Mouse (Mus musculus): Measurements from ENCODE around the gene Nfkb2. TPM values are rescaled to one million over a fixed set of nuclear protein-coding genes. Genes with fewer than 3 reads are reported as not detected.

Nfkb2 gene
- polyA plus RNA-seq, 1 experiment from 2014 or later = 5.6 TPM

GRCm38 (mm10) chr19:46302551-46302950 lies 1.6 kb upstream of the Nfkb2 start:
- 88% methylated on average over 4 of the region's 4 CpGs for WGBS
- peaks cover 19% of the 10 kb centered on the region for H3K27me3 ChIP-seq (replicated peaks; ENCODE audit: low read depth, poor library complexity, severe bottlenecking)
- no peak overlapping the region for H3K27ac ChIP-seq (replicated peaks)
- H3K36me3 ChIP-seq (replicated peaks) = no peaks in the 10 kb centered on the region
- H3K4me3 ChIP-seq = no peak overlapping the region
- peak; percentile 2 for DNase-seq (ENCODE audit: low spot score)
- H3K4me1 ChIP-seq = peaks cover 33% of the 10 kb centered on the region
- H3K9me3 ChIP-seq = no peaks in the 10 kb centered on the region

GRCm38 (mm10) chr19:46303251-46304215 lies 587 bp upstream of the Nfkb2 start:
- H3K27ac ChIP-seq (replicated peaks) = peak overlapping the region; percentile 73; the same call in 1 of the 2 replicates
- H3K4me3 ChIP-seq = peak overlapping the region; percentile 75
- 56% methylated on average over 18 of the region's 18 CpGs for WGBS
- peaks cover 36% of the 10 kb centered on the region for H3K4me1 ChIP-seq
- peaks cover 29% of the 10 kb centered on the region for H3K27me3 ChIP-seq (replicated peaks; ENCODE audit: low read depth, poor library complexity, severe bottlenecking)
- H3K9me3 ChIP-seq = no peaks in the 10 kb centered on the region
- H3K36me3 ChIP-seq (replicated peaks) = no peaks in the 10 kb centered on the region
- no peak for DNase-seq (ENCODE audit: low spot score)

GRCm38 (mm10) chr19:46304908-46305333 lies 801 bp downstream of the Nfkb2 start:
- no peak for DNase-seq (ENCODE audit: low spot score)
- H3K4me1 ChIP-seq = peaks cover 42% of the 10 kb centered on the region
- peaks cover 41% of the 10 kb centered on the region for H3K27me3 ChIP-seq (replicated peaks; ENCODE audit: low read depth, poor library complexity, severe bottlenecking)
- peak overlapping the region; percentile 75 for H3K4me3 ChIP-seq
- H3K27ac ChIP-seq (replicated peaks) = peak overlapping the region; percentile 79
- peaks cover 4% of the 10 kb centered on the region for H3K36me3 ChIP-seq (replicated peaks)
- no peaks in the 10 kb centered on the region for H3K9me3 ChIP-seq
- under 1% methylated on average over 34 of the region's 34 CpGs for WGBS

- peak overlapping the region; percentile 75 for H3K4me3 ChIP-seq
- H3K27me3 ChIP-seq (replicated peaks; ENCODE audit: low read depth, poor library complexity, severe bottlenecking) = peaks cover 48% of the 10 kb centered on the region
- DNase-seq (ENCODE audit: low spot score) = peak; percentile 92
- peaks cover 12% of the 10 kb centered on the region for H3K36me3 ChIP-seq (replicated peaks)
- whole genome bisulfite sequencing = under 1% methylated on average over 43 of the region's 43 CpGs
- H3K4me1 ChIP-seq = peaks cover 42% of the 10 kb centered on the region
- no peaks in the 10 kb centered on the region for H3K9me3 ChIP-seq
- H3K27ac ChIP-seq (replicated peaks) = peak overlapping the region; percentile 79
Measured at GRCm38 (mm10) chr19:46305432-46306267, 1.5 kb downstream of the Nfkb2 start.

GRCm38 (mm10) chr19:46306268-46306610 lies 2.1 kb downstream of the Nfkb2 start:
- Histone ChIP-seq H3K27ac (replicated peaks) (0 out of 2 replicates have a peak overlapping the region, but pooled peaks have one; percentile 79), H3K27me3 (replicated peaks; ENCODE audit: low read depth, poor library complexity, severe bottlenecking) (peaks cover 54% of the 10 kb centered on the region), H3K9me3 (no peaks in the 10 kb centered on the region), H3K36me3 (replicated peaks) (peaks cover 18% of the 10 kb centered on the region), H3K4me3 (peak overlapping the region; percentile 75), H3K4me1 (peaks cover 42% of the 10 kb centered on the region)
- DNase-seq (ENCODE audit: low spot score) = no peak
- WGBS = 55% methylated on average over 5 of the region's 5 CpGs

GRCm38 (mm10) chr19:46306751-46307289 lies 2.7 kb downstream of the Nfkb2 start:
- 90% methylated on average over 9 of the region's 9 CpGs for WGBS
- H3K27me3 ChIP-seq (replicated peaks; ENCODE audit: low read depth, poor library complexity, severe bottlenecking) = peaks cover 60% of the 10 kb centered on the region
- H3K4me3 ChIP-seq = no peak overlapping the region
- no peaks in the 10 kb centered on the region for H3K9me3 ChIP-seq
- DNase-seq (ENCODE audit: low spot score) = peak; percentile 7
- H3K36me3 ChIP-seq (replicated peaks) = peaks cover 23% of the 10 kb centered on the region
- H3K4me1 ChIP-seq = peaks cover 42% of the 10 kb centered on the region
- H3K27ac ChIP-seq (replicated peaks) = no peak overlapping the region

GRCm38 (mm10) chr19:46307781-46308180 lies 3.7 kb downstream of the Nfkb2 start:
- WGBS = 76% methylated on average over 16 of the region's 16 CpGs
- peaks cover 69% of the 10 kb centered on the region for H3K27me3 ChIP-seq (replicated peaks; ENCODE audit: low read depth, poor library complexity, severe bottlenecking)
- peaks cover 42% of the 10 kb centered on the region for H3K4me1 ChIP-seq
- peaks cover 27% of the 10 kb centered on the region for H3K36me3 ChIP-seq (replicated peaks)
- no peak overlapping the region for H3K27ac ChIP-seq (replicated peaks)
- H3K4me3 ChIP-seq = no peak overlapping the region
- DNase-seq (ENCODE audit: low spot score) = peak; percentile 7
- H3K9me3 ChIP-seq = no peaks in the 10 kb centered on the region

- no peak for DNase-seq (ENCODE audit: low spot score)
- H3K27ac ChIP-seq (replicated peaks) = 0 out of 2 replicates have a peak overlapping the region, but pooled peaks have one; percentile 48
- no peaks in the 10 kb centered on the region for H3K9me3 ChIP-seq
- peaks cover 27% of the 10 kb centered on the region for H3K36me3 ChIP-seq (replicated peaks)
- peaks cover 73% of the 10 kb centered on the region for H3K27me3 ChIP-seq (replicated peaks; ENCODE audit: low read depth, poor library complexity, severe bottlenecking)
- peak overlapping the region; percentile 58 for H3K4me3 ChIP-seq
- WGBS = 52% methylated on average over 16 of the region's 16 CpGs
- H3K4me1 ChIP-seq = peaks cover 42% of the 10 kb centered on the region
Measured at GRCm38 (mm10) chr19:46308303-46308702, 4.2 kb downstream of the Nfkb2 start.

GRCm38 (mm10) chr19:46308706-46309435 lies 4.8 kb downstream of the Nfkb2 start:
- Histone ChIP-seq H3K27ac (replicated peaks) (0 out of 2 replicates have a peak overlapping the region, but pooled peaks have one; percentile 48), H3K4me3 (peak overlapping the region; percentile 58), H3K27me3 (replicated peaks; ENCODE audit: low read depth, poor library complexity, severe bottlenecking) (peaks cover 77% of the 10 kb centered on the region), H3K36me3 (replicated peaks) (peaks cover 27% of the 10 kb centered on the region), H3K4me1 (peaks cover 38% of the 10 kb centered on the region), H3K9me3 (no peaks in the 10 kb centered on the region)
- DNase-seq (ENCODE audit: low spot score) = peak; percentile 91
- 2% methylated on average over 47 of the region's 47 CpGs for WGBS

- peaks cover 27% of the 10 kb centered on the region for H3K36me3 ChIP-seq (replicated peaks)
- H3K27ac ChIP-seq (replicated peaks) = no peak overlapping the region
- DNase-seq (ENCODE audit: low spot score) = peak; percentile 6
- no peaks in the 10 kb centered on the region for H3K9me3 ChIP-seq
- 79% methylated on average over 21 of the region's 21 CpGs for WGBS
- H3K4me3 ChIP-seq = no peak overlapping the region
- H3K4me1 ChIP-seq = peaks cover 38% of the 10 kb centered on the region
- peaks cover 86% of the 10 kb centered on the region for H3K27me3 ChIP-seq (replicated peaks; ENCODE audit: low read depth, poor library complexity, severe bottlenecking)
Measured at GRCm38 (mm10) chr19:46309651-46310305, 5.7 kb downstream of the Nfkb2 start.

- no peak overlapping the region for H3K4me3 ChIP-seq
- DNase-seq (ENCODE audit: low spot score) = peak; percentile 7
- H3K27ac ChIP-seq (replicated peaks) = no peak overlapping the region
- no peaks in the 10 kb centered on the region for H3K9me3 ChIP-seq
- H3K4me1 ChIP-seq = peaks cover 36% of the 10 kb centered on the region
- H3K27me3 ChIP-seq (replicated peaks; ENCODE audit: low read depth, poor library complexity, severe bottlenecking) = peaks cover 92% of the 10 kb centered on the region
- 87% methylated on average over 12 of the region's 12 CpGs for WGBS
- peaks cover 27% of the 10 kb centered on the region for H3K36me3 ChIP-seq (replicated peaks)
Measured at GRCm38 (mm10) chr19:46310312-46310865, 6.3 kb downstream of the Nfkb2 start.

Data from embryonic facial prominence, embryonic 10.5 days (tissue).